Mouse (Mus musculus) MEL (cell line): ENCODE data around the gene Ezh2. TPM values are rescaled to one million over a fixed set of nuclear protein-coding genes. Genes with fewer than 3 reads are reported as not detected.

Experiments
- DNase-seq: peaks from one replicate; pipeline ENCODE4 v3.0.0; 2011; ENCODE audit warnings: low read depth, low spot score
- H3K27ac ChIP-seq: 2 replicates; pipeline ENCODE4 v1.5.1; 2012; ENCODE audit warnings: low read depth, mild to moderate bottlenecking, control low read depth, low read length, moderate library complexity; ENCODE audit not compliant: control insufficient read depth
- H3K27me3 ChIP-seq, 2 experiments: fragments of 150-350 bp in 1 of 2; sonication (generic) in 1 of 2; 2 replicates each; pipeline ENCODE4 v1.6.1; 2012; ENCODE audit warnings: low read length in 2 of 2, mild to moderate bottlenecking in 2 of 2, improper control_type of control experiment in 1 of 2, moderate library complexity in 1 of 2; ENCODE audit not compliant: insufficient read depth in 2 of 2, control insufficient read depth in 1 of 2
- H3K36me3 ChIP-seq, 2 experiments: 2 replicates each; pipeline ENCODE4 v1.6.1; 2012 to 2014; ENCODE audit warnings: low read length in 2 of 2, improper control_type of control experiment in 1 of 2, inconsistent platforms in 1 of 2, mild to moderate bottlenecking in 1 of 2; ENCODE audit not compliant: insufficient read depth in 2 of 2, control insufficient read depth in 1 of 2
- H3K4me1 ChIP-seq, 2 experiments: fragments of 150-350 bp in 1 of 2; sonication (generic) in 1 of 2; 2 replicates each; pipeline ENCODE4 v1.6.1; 2012; ENCODE audit warnings: low read length in 2 of 2, improper control_type of control experiment in 1 of 2, mild to moderate bottlenecking in 1 of 2; ENCODE audit not compliant: insufficient read depth in 2 of 2, control insufficient read depth in 1 of 2
- H3K4me3 ChIP-seq, 2 experiments: fragments of 150-350 bp in 1 of 2; sonication (generic) in 1 of 2; 2 replicates each; pipeline ENCODE4 v1.5.1; 2012; ENCODE audit warnings: low read depth in 2 of 2, low read length in 2 of 2, mild to moderate bottlenecking in 2 of 2, moderate library complexity in 2 of 2, control low read depth in 1 of 2, improper control_type of control experiment in 1 of 2; ENCODE audit not compliant: control insufficient read depth in 1 of 2, insufficient read depth in 1 of 2
- H3K79me2 ChIP-seq: 2 replicates; pipeline ENCODE4 v1.6.1; 2012; ENCODE audit warnings: mild to moderate bottlenecking, low read length, moderate library complexity; ENCODE audit not compliant: control insufficient read depth, poor library complexity, insufficient read depth
- H3K9ac ChIP-seq: 2 replicates; pipeline ENCODE4 v1.6.1; 2012; ENCODE audit warnings: low read depth, mild to moderate bottlenecking, control low read depth, low read length, moderate library complexity; ENCODE audit not compliant: control insufficient read depth, poor library complexity, severe bottlenecking
- H3K9me3 ChIP-seq: fragments of 150-350 bp; sonication (generic); replicated peaks from 2 replicates; pipeline ENCODE4 v1.6.1; 2012; ENCODE audit warnings: mild to moderate bottlenecking, low read length, improper control_type of control experiment, moderate library complexity; ENCODE audit not compliant: insufficient read depth
- BHLHE40 ChIP-seq: IDR thresholded peaks from 2 replicates; pipeline ENCODE4 v1.6.1; 2012; ENCODE audit warnings: low read depth, mild to moderate bottlenecking, inconsistent platforms, low read length, improper control_type of control experiment, borderline replicate concordance
- ELF1 ChIP-seq: IDR thresholded peaks from 2 replicates; pipeline ENCODE4 v1.6.1; 2014; ENCODE audit warnings: low read depth, mild to moderate bottlenecking, inconsistent platforms, low read length, improper control_type of control experiment, moderate library complexity
- EP300 ChIP-seq, 2 experiments: IDR thresholded peaks; 2 replicates each; pipeline ENCODE4 v1.6.1; 2011; ENCODE audit warnings: improper control_type of control experiment in 2 of 2, low read length in 2 of 2, low read depth in 1 of 2, mild to moderate bottlenecking in 1 of 2
- ETS1 ChIP-seq: IDR thresholded peaks from 2 replicates; pipeline ENCODE4 v1.6.1; 2012; ENCODE audit warnings: low read depth, mild to moderate bottlenecking, inconsistent platforms, low read length, improper control_type of control experiment, moderate library complexity
- GATA1 ChIP-seq: IDR thresholded peaks from 2 replicates; pipeline ENCODE4 v1.6.1; 2011; ENCODE audit warnings: low read depth, low read length, improper control_type of control experiment
- KAT2A ChIP-seq: conservative IDR thresholded peaks from 2 replicates; pipeline ENCODE4 v1.6.1; 2012; ENCODE audit warnings: low read depth, low read length, improper control_type of control experiment, inconsistent platforms
- MAFK ChIP-seq: IDR thresholded peaks from 2 replicates; pipeline ENCODE4 v1.6.1; 2011; ENCODE audit warnings: low read depth, mild to moderate bottlenecking, low read length, improper control_type of control experiment, borderline replicate concordance
- MAX ChIP-seq: IDR thresholded peaks from 2 replicates; pipeline ENCODE4 v1.6.1; 2011; ENCODE audit warnings: low read length, improper control_type of control experiment
- MAZ ChIP-seq: IDR thresholded peaks from 2 replicates; pipeline ENCODE4 v1.6.1; 2012; ENCODE audit warnings: low read depth, mild to moderate bottlenecking, inconsistent platforms, low read length, improper control_type of control experiment
- MXI1 ChIP-seq: IDR thresholded peaks from 2 replicates; pipeline ENCODE4 v1.6.1; 2011; ENCODE audit warnings: mild to moderate bottlenecking, low read depth, low read length, improper control_type of control experiment
- POLR2A ChIP-seq, 2 experiments: IDR thresholded peaks; 2 replicates each; pipeline ENCODE4 v1.6.1; 2011 to 2012; ENCODE audit warnings: low read length in 2 of 2, mild to moderate bottlenecking in 2 of 2, control low read depth in 1 of 2, improper control_type of control experiment in 1 of 2, low read depth in 1 of 2, moderate library complexity in 1 of 2; ENCODE audit not compliant: control insufficient read depth in 1 of 2, insufficient read depth in 1 of 2, poor library complexity in 1 of 2
- POLR2AphosphoS2 ChIP-seq: IDR thresholded peaks from 2 replicates; pipeline ENCODE4 v1.6.1; 2011; ENCODE audit warnings: low read length, improper control_type of control experiment
- RCOR1 ChIP-seq: IDR thresholded peaks from 2 replicates; pipeline ENCODE4 v1.6.1; 2012; ENCODE audit warnings: low read depth, mild to moderate bottlenecking, inconsistent platforms, low read length, improper control_type of control experiment
- SIN3A ChIP-seq: IDR thresholded peaks from 2 replicates; pipeline ENCODE4 v1.6.1; 2012; ENCODE audit warnings: low read length, improper control_type of control experiment, inconsistent platforms
- SMC3 ChIP-seq: IDR thresholded peaks from 2 replicates; pipeline ENCODE4 v1.6.1; 2011; ENCODE audit warnings: low read depth, low read length, improper control_type of control experiment
- TAL1 ChIP-seq: IDR thresholded peaks from 2 replicates; pipeline ENCODE4 v1.6.1; 2012; ENCODE audit warnings: mild to moderate bottlenecking, inconsistent platforms, low read length, moderate library complexity, mixed read lengths
- TBP ChIP-seq: IDR thresholded peaks from 2 replicates; pipeline ENCODE4 v1.8.0; 2011; ENCODE audit warnings: low read depth, low read length, improper control_type of control experiment
- TCF12 ChIP-seq: IDR thresholded peaks from 2 replicates; pipeline ENCODE4 v1.6.1; 2014; ENCODE audit warnings: low read depth, mild to moderate bottlenecking, inconsistent platforms, low read length, improper control_type of control experiment, moderate library complexity
- UBTF ChIP-seq: IDR thresholded peaks from 2 replicates; pipeline ENCODE4 v1.6.1; 2012; ENCODE audit warnings: low read depth, mild to moderate bottlenecking, inconsistent platforms, low read length, improper control_type of control experiment, moderate library complexity, borderline replicate concordance; ENCODE audit not compliant: insufficient read depth
- USF1 ChIP-seq: IDR thresholded peaks from 2 replicates; pipeline ENCODE4 v1.6.1; 2014; ENCODE audit warnings: low read depth, mild to moderate bottlenecking, inconsistent platforms, low read length, improper control_type of control experiment, moderate library complexity
- USF2 ChIP-seq, 2 experiments: IDR thresholded peaks; 2 replicates each; pipeline ENCODE4 v1.6.1; 2011 to 2012; ENCODE audit warnings: improper control_type of control experiment in 2 of 2, low read length in 2 of 2, borderline replicate concordance in 1 of 2, inconsistent platforms in 1 of 2, low read depth in 1 of 2, mild to moderate bottlenecking in 1 of 2; ENCODE audit not compliant: insufficient read depth in 1 of 2
- ZC3H11A ChIP-seq: IDR thresholded peaks from 2 replicates; pipeline ENCODE4 v1.6.1; 2012; ENCODE audit warnings: low read depth, mild to moderate bottlenecking, inconsistent platforms, low read length, improper control_type of control experiment
- ZKSCAN1 ChIP-seq: IDR thresholded peaks from 2 replicates; pipeline ENCODE4 v1.6.1; 2012; ENCODE audit warnings: low read depth, mild to moderate bottlenecking, inconsistent platforms, low read length, improper control_type of control experiment, moderate library complexity
- ZMIZ1 ChIP-seq: IDR thresholded peaks from 2 replicates; pipeline ENCODE4 v1.6.1; 2012; ENCODE audit warnings: low read depth, mild to moderate bottlenecking, inconsistent platforms, low read length, improper control_type of control experiment, moderate library complexity
- polyA plus RNA-seq, 2 experiments: library from polyadenylated mRNA; stranded (reverse) in 1 of 2; unstranded in 1 of 2; fragments of >175 nt in 1 of 2; fragments of >200 nt in 1 of 2; gene quantifications; 2 replicates each; pipeline versions ENCODE4 v1.2.1 to v1.2.4; 2012; ENCODE audit warnings: low replicate concordance in 2 of 2, low read depth in 1 of 2; ENCODE audit not compliant: insufficient read length in 2 of 2, insufficient read depth in 1 of 2, missing spikeins in 1 of 2
- total RNA-seq: library from RNA; depleted of rRNA; stranded (reverse); fragments of 300-350 nt; gene quantifications from 2 replicates; pipeline ENCODE4 v1.2.3, GENCODE M21; 2012

Ezh2 gene
- total and polyA plus RNA-seq, 3 experiments: 30.9 to 1,353 (median 82.6) TPM

- TF ChIP-seq ZMIZ1: no peak
- TF ChIP-seq POLR2AphosphoS2: no peak
- no peak for TF ChIP-seq MAX
- no peak for TF ChIP-seq BHLHE40
- TF ChIP-seq ETS1: peak; percentile 78
- TF ChIP-seq MXI1: no peak
- TF ChIP-seq KAT2A: no peak; the same call in 1 of the 2 replicates
- TF ChIP-seq UBTF: no peak
- TF ChIP-seq USF2 (IDR thresholded peaks at IDR 0.05; ENCODE audit: borderline replicate concordance in 1 of 2, insufficient read depth in 1 of 2, low read depth in 1 of 2, low read length in 2 of 2): no peak
- peak; percentile 97 for TF ChIP-seq RCOR1
- TF ChIP-seq ZC3H11A: no peak
Measured at GRCm38 (mm10) chr6:47565326-47566035, 29.7 kb downstream of the Ezh2 start (continued).

- DNase-seq: no peak
- no peak overlapping the region for H3K9ac ChIP-seq
Measured at GRCm38 (mm10) chr6:47561426-47561825, 33.7 kb downstream of the Ezh2 start.

More at GRCm38 (mm10) chr6:47561426-47561825, 33.7 kb downstream of the Ezh2 start:
- H3K27ac ChIP-seq: peak overlapping the region; percentile 44
- H3K36me3 ChIP-seq: peaks cover 20 to 48% of the 10 kb centered on the region in 2 experiments
- H3K27me3 ChIP-seq: no peaks in the 10 kb centered on the region
- no peaks in the 10 kb centered on the region for H3K9me3 ChIP-seq
- H3K79me2 ChIP-seq: peaks cover 7% of the 10 kb centered on the region; the same call in 1 of the 2 replicates
- TF ChIP-seq SMC3 (peak; percentile 15; the same call in 1 of the 2 replicates), USF1 (no peak), ZKSCAN1 (peak; percentile 2; the same call in 1 of the 2 replicates), USF2 (IDR thresholded peaks at IDR 0.05; ENCODE audit: borderline replicate concordance in 1 of 2, insufficient read depth in 1 of 2, low read depth in 1 of 2, low read length in 2 of 2) (no peak), ZC3H11A (no peak), GATA1 (no peak), TCF12 (no peak), SIN3A (no peak), TAL1 (no peak), MAX (no peak), KAT2A (no peak), MAZ (no peak), UBTF (no peak), ETS1 (no peak), ZMIZ1 (no peak), ELF1 (no peak), POLR2A (IDR thresholded peaks at IDR 0.05; ENCODE audit: control insufficient read depth in 1 of 2, insufficient read depth in 1 of 2, low read depth in 1 of 2, low read length in 2 of 2, poor library complexity in 1 of 2) (0 out of 4 replicates have a peak, but pooled peaks of 1 of the 2 experiments have one; percentile 4), TBP (no peak), EP300 (IDR thresholded peaks at IDR 0.05; ENCODE audit: low read depth in 1 of 2, low read length in 2 of 2) (no peak), MAFK (no peak)
- peaks cover 17 to 19% of the 10 kb centered on the region in 2 experiments for H3K4me1 ChIP-seq
- no peak overlapping the region for H3K4me3 ChIP-seq
